Mouse (Mus musculus): ENCODE measurements around the gene Elf1.

DNA sequence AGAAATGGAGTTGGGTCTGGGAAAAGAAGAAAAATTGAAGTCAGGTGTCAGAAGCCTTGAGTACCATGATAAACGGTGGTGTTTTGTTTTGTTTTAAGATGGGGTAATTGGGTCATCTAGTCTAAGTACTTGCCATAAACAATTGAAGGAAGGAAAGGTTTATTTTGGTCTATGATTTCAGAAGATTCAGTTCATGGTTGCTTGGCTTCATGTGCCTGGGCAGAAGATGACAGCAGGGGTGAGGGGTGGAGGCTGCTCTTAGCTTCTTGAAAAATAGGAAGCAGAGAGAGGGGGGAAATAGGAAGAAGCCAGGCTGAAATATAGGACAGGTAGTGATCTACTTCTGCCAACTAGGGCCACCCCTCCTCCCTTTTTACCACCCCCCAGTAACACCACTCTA is 30.5 kb downstream of the Elf1 start:
- TF ChIP-seq CTCF (IDR thresholded peaks at IDR 0.05; ENCODE audit: extremely low read depth, insufficient read depth, insufficient read length, insufficient replicate concordance): no peak
- no peak for TF ChIP-seq POLR2A (IDR thresholded peaks at IDR 0.05; ENCODE audit: low read depth, low read length)
